Mouse (Mus musculus) central nervous system, embryonic 14 days (tissue): ENCODE results near the gene Ldoc1. TPM values are rescaled to one million over a fixed set of nuclear protein-coding genes. Genes with fewer than 3 reads are reported as not detected.

Experiments
- polyA plus RNA-seq: library from polyadenylated mRNA; depleted of rRNA; stranded (reverse); fragments of >200 nt; gene quantifications from 2 replicates; pipeline ENCODE4 v1.2.3, GENCODE M21; 2012; rRNA removed

The Ldoc1 gene
- 2.6 and 3.8 TPM in 2 replicates for polyA plus RNA-seq

DNA sequence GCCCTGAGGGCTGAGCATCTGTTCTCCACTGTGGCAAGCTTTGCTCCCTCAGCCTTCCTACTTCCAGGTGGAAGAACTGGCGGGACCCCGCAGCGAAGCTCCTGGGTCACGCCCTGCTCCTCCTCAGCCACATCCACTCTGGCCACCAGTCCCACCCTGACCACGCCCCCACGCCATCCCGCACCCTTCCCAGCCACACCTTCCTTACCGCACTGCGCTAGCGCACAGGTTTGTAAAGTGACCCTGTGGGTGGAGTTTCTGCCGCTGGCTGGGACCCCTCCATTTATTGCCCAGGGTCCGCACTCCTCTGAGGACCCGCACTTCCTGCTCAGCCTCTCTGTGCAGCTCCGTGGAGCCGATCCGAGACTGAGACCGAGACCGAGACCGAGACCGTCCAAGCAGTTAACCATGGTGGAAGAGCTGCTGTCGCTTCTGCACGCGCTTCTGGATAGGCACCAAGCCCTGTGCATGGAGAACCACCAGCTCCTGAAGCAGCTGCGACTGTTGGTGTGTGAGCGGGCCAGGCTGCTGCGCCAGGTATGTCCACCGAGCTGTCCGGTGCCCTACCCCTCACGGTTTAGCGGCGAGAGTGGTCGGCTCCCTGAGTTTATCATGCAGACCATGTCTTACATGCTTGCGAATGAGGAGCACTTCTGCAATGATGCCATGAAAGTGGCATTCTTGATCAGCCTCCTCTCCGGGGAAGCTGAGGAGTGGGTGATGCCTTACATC is at the start of gene Ldoc1:
TSS of gene Ldoc1 (plus strand) at position 196 of the 732 bp plus-strand sequence.

